Mouse (Mus musculus) gonadal fat pad, adult 2 months (tissue): ENCODE data around the gene Susd6. TPM values are rescaled to one million over a fixed set of nuclear protein-coding genes. Genes with fewer than 3 reads are reported as not detected.
"Not testable (repeated sequence)": the region's sequence is repeated elsewhere in the genome, so short reads cannot be mapped to it uniquely, and the experiment has no call there.

ENCODE experiments used
- DNase-seq: peaks from one replicate; pipeline ENCODE4 v3.0.0-alpha.2; 2012; ENCODE audit warnings: low read depth
- polyA plus RNA-seq: library from polyadenylated mRNA; depleted of rRNA; stranded (reverse); fragments of >200 nt; gene quantifications from 2 replicates; pipeline ENCODE4 v1.2.3, GENCODE M21; 2012

Susd6 gene
- polyA plus RNA-seq, 1 experiment = 44.7 TPM

DNA sequence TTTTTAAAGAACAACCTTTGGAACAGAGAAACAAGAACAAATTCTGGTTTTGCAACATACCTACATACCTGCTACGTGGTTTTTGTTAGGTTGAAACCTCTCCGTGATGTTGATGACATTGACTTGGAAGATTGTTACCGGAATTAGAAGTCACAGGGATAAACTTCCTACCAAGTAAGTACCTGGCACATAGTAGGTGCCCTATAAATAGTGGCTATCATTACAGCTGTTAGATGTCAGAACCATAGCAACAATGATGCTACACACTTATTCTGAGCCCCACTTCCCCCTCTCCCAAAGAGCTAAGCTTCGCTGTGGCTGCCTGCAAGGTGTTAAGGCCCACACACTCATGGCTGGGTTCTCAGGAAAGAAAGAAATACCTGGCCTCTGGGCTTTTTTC, 4.7 kb upstream of the Susd6 start:
- DNase-seq = no peak

- no peak for DNase-seq
Measured at GRCm38 (mm10) chr12:80786591-80786990, 3.7 kb upstream of the Susd6 start.

- no peak for DNase-seq
Measured at GRCm38 (mm10) chr12:80787604-80788003, 2.7 kb upstream of the Susd6 start.

- no peak for DNase-seq
Measured at GRCm38 (mm10) chr12:80788188-80788587, 2.1 kb upstream of the Susd6 start.

DNA sequence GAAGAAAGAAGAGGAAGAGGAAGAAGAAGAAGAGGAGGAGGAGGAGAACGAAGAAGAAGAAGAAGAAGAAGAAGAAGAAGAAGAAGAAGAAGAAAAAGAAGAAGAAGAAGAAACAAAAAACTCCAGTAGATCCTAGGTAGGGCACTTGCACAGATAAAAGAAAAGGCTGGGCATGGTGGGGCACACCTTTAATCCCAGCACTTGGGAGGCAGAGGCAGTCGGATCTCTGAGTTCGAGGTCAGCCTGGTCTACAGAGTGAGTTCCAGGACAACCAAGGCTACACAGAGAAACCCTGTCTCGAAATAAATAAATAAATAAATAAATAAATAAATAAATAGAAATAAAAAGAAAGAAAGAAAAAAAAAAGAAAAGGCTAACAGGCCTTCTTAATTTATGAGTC, 1.0 kb upstream of the Susd6 start:
- DNase-seq = not testable (repeated sequence)

DNA sequence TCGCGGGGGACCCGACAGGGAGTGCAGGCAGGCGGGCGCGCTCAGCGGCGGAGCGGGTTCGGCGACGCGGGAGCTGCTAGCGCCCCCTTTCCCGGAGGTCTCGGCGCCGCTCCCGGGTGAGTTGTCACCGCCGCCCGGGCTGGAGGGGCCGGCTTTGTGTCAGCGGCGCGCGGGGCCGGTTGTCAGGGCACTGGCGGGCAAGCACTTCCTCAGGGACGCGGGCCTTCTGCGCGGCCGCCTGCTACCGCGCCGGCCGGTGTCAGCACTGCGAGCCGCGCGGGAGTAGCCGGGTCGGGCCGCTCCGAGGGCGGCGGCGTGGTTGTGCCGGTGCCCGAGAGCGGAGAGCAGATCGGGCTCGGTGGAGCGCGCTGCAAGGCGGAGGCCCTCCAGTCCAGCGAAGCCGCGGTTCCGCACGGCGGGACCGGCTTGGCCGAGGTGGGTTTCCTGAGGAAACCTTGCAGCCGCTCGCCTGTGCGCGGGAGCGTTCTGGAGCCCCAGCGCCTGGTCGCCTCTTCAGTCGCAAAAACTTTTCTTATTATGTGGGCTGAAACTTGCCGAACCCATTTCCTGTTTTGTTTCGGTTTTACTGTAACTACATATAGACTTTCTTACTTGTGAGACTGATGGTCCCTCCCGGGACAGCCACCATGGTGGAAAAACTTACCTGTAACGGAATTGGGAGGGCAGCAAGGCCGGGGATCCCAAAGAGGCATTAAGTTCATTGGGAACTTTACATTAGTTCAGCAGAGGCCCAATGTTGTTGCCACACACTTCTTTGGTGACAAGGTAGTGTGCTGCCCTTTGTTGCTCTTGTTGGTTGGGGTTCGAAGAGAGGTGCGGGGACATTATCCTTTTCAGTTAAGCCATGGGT, 625 bp downstream of the Susd6 start:
- no peak for DNase-seq

DNA sequence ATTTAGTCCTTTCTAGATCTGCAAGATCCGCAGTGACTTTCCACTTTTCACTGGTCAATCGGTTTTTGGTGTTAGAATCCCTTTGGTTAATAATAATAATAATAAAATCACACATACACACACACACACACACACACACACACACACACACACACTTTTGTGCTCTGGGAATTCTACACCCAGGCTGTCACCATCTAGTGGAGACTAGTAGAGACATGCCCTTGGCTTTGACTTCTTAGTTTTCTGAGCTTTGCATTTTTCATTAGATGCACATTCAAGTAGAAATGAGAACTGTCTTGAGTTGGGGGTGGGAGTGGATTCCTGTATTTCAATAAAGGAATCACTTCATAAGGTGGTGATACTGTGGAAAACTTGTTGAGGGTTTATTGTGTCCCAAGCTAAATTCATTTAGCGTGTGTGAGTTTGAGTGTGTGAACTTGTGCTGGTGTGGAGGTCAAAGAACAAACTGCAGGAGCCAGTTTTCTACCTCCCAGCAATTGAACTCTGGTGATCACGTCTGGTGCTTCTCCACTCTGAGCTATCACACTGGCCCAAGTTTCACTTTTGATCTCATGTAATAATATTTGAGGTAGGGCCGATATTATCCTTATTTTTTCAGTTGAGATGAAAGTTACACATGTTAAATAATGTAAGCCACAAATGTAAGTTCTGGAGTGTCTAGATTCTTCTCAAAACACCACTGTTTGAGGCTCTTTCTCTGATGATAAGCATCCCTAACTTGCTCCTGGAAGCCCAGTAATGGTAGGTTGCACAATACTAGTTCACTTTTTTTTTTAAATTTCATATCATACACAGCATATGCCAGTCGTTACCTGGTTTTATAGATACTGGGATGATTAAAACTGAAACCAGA, 1.5 kb downstream of the Susd6 start:
- no peak for DNase-seq

GRCm38 (mm10) chr12:80792867-80793266, 2.6 kb downstream of the Susd6 start:
- no peak for DNase-seq

DNA sequence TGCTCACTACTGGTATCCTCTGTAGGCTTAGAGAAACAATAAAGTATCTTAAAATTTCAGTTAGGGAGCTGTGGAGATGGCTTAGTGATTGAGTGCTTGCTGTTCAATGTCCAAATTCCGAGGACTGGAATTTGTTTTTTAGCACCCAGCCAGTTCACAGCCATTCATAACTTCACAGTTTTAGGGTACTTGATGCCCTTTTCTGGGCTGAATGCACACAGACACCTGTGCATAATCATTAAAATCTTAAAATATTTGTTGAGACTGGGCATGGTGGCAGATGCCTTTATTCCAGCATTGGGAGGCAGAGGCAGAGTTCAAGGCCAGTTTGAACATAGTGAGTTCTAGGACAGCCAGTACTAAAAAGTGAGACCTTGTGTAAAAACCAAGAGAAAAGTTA, 3.2 kb downstream of the Susd6 start:
- no peak for DNase-seq

DNA sequence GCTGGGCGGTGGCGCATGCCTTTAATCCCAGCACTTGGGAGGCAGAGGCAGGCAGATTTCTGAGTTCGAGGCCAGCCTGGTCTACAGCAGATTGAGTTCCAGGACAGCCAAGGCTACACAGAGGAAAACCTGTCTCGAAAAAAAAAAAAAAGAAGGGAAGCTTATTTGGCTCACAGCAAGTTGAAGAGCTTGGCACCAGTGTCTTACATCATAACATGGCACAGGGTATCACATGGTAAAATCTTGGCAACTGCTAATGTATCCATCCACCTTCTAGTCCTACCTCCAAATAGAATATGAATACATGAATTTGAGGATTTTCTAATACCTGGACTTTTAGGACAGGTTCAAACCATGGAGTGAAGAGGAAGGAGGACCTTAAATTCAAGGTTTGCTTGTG, 4.2 kb downstream of the Susd6 start:
- DNase-seq = no peak

- no peak for DNase-seq
Measured at GRCm38 (mm10) chr12:80794935-80795785, 4.8 kb downstream of the Susd6 start.

DNA sequence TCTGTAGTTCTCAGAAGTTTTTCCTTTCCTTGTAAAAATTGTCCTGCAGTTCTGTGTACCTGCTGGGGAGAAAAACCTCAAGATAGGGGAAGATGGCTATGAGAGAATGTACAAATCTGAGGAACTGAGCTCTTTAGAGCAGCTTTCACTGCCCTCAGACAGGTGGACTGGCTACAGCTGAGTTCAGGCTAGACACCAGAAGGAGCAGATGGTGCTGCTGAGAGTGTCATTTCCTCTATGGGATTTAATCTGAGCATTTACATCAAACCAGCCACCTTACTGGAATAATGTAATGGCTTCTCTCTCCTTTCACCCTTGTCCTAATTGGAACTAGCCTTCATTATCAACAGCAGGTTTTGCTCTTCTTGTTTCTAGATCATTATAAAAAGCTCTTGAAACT, 8.0 kb downstream of the Susd6 start:
- no peak for DNase-seq

- DNase-seq = no peak
Measured at GRCm38 (mm10) chr12:80800156-80800555, 9.8 kb downstream of the Susd6 start.

- DNase-seq = no peak
Measured at GRCm38 (mm10) chr12:80801443-80801842, 11.1 kb downstream of the Susd6 start.

- no peak for DNase-seq
Measured at GRCm38 (mm10) chr12:80803924-80804323, 13.6 kb downstream of the Susd6 start.

- DNase-seq = no peak
Measured at GRCm38 (mm10) chr12:80804861-80805428, 14.6 kb downstream of the Susd6 start.

DNA sequence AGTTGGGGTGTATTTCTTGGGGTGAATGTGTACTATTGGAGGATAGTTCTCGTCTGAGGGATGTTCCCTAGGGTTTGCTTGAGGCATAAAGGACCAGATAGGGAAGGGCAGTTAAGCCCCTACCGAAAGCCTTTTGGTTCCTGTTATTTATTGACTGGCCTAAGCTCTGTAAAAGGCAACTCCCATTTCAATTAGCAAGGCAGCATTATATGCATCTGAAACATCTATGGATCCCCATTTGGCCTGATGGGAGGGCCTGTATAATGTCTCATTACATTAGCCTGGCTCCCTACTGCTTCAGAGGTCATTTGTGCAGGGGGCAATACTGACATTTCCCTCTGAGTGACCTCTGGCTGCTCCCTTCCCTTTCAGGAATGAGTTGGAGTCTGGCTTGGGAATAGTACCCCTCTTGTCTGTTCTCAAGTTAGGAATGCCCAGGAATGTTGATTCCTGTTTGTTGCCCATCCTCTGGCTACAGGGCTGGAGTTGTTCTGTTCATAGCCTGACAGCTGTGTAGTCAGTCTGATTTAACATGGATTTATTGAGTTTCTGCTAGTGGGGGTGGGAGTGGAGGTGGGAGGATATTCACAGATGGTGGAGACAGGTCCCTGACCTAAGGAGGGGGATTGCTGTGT, 17.3 kb downstream of the Susd6 start:
- no peak for DNase-seq

- DNase-seq = no peak
Measured at GRCm38 (mm10) chr12:80810005-80810404, 19.7 kb downstream of the Susd6 start.

- DNase-seq = no peak
Measured at GRCm38 (mm10) chr12:80811646-80812509, 21.6 kb downstream of the Susd6 start.

DNA sequence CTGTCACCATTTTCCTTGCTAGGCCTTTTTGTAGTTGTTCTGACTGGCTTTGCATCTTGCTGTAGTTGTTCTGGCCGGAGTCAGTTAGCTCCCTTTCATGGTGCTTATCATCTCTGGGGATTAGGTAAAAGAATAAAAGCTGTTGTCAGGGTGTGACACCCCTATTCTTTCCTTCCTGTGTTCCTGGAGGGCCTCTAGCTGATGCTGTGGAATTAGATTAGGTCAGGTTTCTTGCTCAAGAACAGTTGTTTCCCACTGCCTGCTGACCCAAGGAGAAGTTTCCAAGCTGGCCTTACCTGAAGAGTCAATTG, 22.2 kb downstream of the Susd6 start:
- no peak for DNase-seq
